Mouse (Mus musculus) gastrocnemius, postnatal 25 days (tissue): ENCODE data around the gene Slc16a5. TPM values are rescaled to one million over a fixed set of nuclear protein-coding genes. Genes with fewer than 3 reads are reported as not detected.
A peak's percentile ranks its signal among the peaks of the same experiment; 100 is the strongest.

Experiments
- DNase-seq: peaks from one replicate; pipeline ENCODE4 v3.0.0; 2022
- microRNA-seq, 2 experiments: library from miRNA; unstranded; fragments of <30 nt; microRNA quantifications; one replicate each; pipeline ENCODE4 v1.2.0; 2021; ENCODE audit warnings: borderline replicate concordance in 2 of 2
- total RNA-seq, 2 experiments: library from RNA; stranded (reverse); gene quantifications; 1 replicate in 1 of 2; 2 replicates in 1 of 2; pipeline ENCODE4 v1.2.3; 2021

Slc16a5 gene
- total RNA-seq, 2 experiments from 2014 or later = not detected

GRCm38 (mm10) chr11:115514238-115514663, 52.0 kb downstream of the Slc16a5 start, which contains the start of gene Jpt1:
Gene Jpt1 (minus strand): TSS chr11:115514387.
- DNase-seq = peak; percentile 96

DNA sequence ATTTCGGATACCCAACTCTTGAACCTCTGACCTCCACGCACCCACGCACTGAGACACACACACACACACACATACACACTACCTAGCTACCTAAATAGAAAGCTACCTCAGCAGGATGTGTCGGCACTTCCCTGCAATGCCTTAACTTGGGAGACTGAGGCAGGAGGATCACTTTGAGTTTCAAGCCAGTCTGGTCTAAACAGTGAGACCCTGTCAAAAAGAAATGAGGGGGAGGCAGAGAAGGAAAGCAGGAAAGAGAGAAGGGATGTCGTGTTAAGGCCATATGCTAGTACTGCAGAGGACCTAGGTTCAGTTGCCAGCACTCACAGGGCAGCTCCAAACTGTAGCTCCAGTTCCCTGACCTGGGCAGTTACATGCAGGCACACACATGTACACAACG, 52.7 kb downstream of the Slc16a5 start:
- DNase-seq = no peak

DNA sequence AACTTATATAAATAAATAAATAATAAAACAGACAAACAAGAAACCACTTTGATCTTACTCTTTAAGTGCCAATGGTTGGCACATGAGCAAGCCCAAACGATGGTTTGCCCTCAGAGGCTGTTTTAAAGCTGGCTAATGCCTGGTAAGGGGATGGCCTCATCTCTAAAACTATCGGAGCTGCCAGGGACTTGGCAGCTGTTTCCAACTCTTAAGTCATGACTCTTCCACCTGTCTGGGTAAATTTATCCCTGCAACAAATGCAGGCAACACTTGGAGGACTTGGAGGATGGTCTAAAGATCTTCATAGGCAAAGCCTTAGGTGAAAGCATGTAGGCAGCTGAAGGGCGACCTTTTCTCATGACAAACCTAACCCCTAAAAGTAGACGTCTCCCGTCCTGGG, 54.7 kb downstream of the Slc16a5 start:
- DNase-seq = no peak

- no peak for DNase-seq
Observed at GRCm38 (mm10) chr11:115518693-115519092, 56.4 kb downstream of the Slc16a5 start.

DNA sequence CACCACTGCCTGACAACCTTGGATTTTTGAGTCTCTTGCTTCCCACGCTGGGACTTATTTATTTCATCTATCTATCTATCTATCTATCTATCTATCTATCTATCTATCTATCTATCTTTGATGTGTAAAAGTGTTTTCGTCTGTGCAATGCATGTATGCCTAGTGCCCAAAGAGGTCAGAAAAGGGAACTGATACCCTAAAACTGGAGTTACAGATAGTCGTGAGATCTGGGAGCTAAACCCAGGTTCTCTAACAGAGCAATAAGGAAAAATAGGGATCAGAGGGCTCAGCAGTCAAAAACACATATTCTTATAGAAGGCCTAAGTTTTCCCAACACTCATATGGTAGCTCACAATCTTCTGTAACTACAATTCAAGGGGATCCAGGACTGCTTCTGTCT, 57.3 kb downstream of the Slc16a5 start:
- no peak for DNase-seq

GRCm38 (mm10) chr11:115520218-115520617, 57.9 kb downstream of the Slc16a5 start:
- DNase-seq = no peak

GRCm38 (mm10) chr11:115521080-115521479, 58.8 kb downstream of the Slc16a5 start:
- DNase-seq = no peak

- no peak for DNase-seq
Observed at GRCm38 (mm10) chr11:115522238-115522637, 60.0 kb downstream of the Slc16a5 start.

DNA sequence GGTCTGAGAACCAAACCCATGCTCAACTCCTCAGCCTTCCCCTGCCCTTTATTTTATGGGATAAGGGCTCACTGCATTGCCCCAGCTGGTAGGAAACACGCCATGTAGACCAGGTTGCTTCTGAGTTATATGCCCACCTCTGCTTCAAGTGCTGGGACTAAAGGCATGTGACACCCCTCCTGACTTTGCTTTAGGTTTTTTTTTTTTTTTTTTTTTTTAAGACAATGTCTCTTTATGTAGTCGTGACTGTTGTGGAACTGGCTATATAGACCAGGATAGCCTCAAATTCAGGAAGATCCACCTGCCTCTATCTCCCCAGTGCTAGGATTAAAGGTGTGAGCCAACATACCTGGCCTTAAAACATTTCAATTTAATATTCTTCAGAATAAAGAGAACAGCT, 60.4 kb downstream of the Slc16a5 start:
- no peak for DNase-seq

Small RNA genes lying within 50 kb of the gene (microRNA-seq; reads per million reads assigned to microRNA genes)
- gene Mir3968 = 0 reads per million in 2 experiments

Other genes with a start within 250 kb of the Slc16a5 start
- under 1 TPM in 1 of 2 experiments, not detected in 1; 0.05 TPM for gene Grin2c, start 195.2 kb upstream of the Slc16a5 start, total RNA-seq
- gene Fdxr, start 185.4 kb upstream of the Slc16a5 start, total RNA-seq = 1 to 10 TPM; 3.6 to 3.8 TPM
- gene Fads6, start 164.8 kb upstream of the Slc16a5 start, total RNA-seq = 1 to 10 TPM; 2.9 to 3.6 TPM
- gene Otop2, start 155.3 kb upstream of the Slc16a5 start, total RNA-seq = not detected
- gene Ush1g, start 140.4 kb upstream of the Slc16a5 start, total RNA-seq = under 1 TPM; 0.56 to 0.97 TPM
- gene Otop3, start 127.7 kb upstream of the Slc16a5 start, total RNA-seq = not detected
- 1 to 10 TPM; 1.4 to 2.8 TPM for gene Hid1, start 94.7 kb upstream of the Slc16a5 start, total RNA-seq
- 1 to 10 TPM; 3.1 to 4.0 TPM for gene Cdr2l, start 80.6 kb upstream of the Slc16a5 start, total RNA-seq
- gene Mrpl58, start 58.7 kb upstream of the Slc16a5 start, total RNA-seq = 10 to 100 TPM; 86.6 to 96.1 TPM
- 100 to 1,000 TPM; 909 to 922 TPM for gene Atp5h, start 42.5 kb upstream of the Slc16a5 start, total RNA-seq
- 10 to 100 TPM; 13.4 to 14.4 TPM for gene Kctd2, start 42.3 kb upstream of the Slc16a5 start, total RNA-seq
- gene Trim80, start 21.9 kb upstream of the Slc16a5 start, total RNA-seq = not detected
- gene Armc7, start 13.2 kb downstream of the Slc16a5 start, total RNA-seq = 1 to 10 TPM in 1 of 2 experiments, under 1 TPM in 1; 0.94 to 1.0 TPM
- 10 to 100 TPM in 1 of 2 experiments, 1 to 10 TPM in 1; 8.7 to 11.2 TPM for gene Nt5c, start 29.4 kb downstream of the Slc16a5 start, total RNA-seq
- 10 to 100 TPM; 36.9 to 41.2 TPM for gene Jpt1, start 51.9 kb downstream of the Slc16a5 start, total RNA-seq
- gene Sumo2, start 73.8 kb downstream of the Slc16a5 start, total RNA-seq = 100 to 1,000 TPM; 119 to 122 TPM
- 10 to 100 TPM; 21.4 to 23.8 TPM for gene Nup85, start 102.0 kb downstream of the Slc16a5 start, total RNA-seq
- 10 to 100 TPM; 62.2 to 67.5 TPM for gene Mrps7, start 141.5 kb downstream of the Slc16a5 start, total RNA-seq
- 10 to 100 TPM; 10.8 to 12.5 TPM for gene Gga3, start 141.6 kb downstream of the Slc16a5 start, total RNA-seq
- gene Mif4gd, start 150.5 kb downstream of the Slc16a5 start, total RNA-seq = 10 to 100 TPM; 35.1 to 54.4 TPM
- 10 to 100 TPM; 44.7 to 58.7 TPM for gene Slc25a19, start 165.8 kb downstream of the Slc16a5 start, total RNA-seq
- gene Grb2, start 246.1 kb downstream of the Slc16a5 start, total RNA-seq = 10 to 100 TPM; 56.5 to 58.2 TPM